Mouse (Mus musculus): ENCODE measurements around the gene Rxfp1. TPM values are rescaled to one million over a fixed set of nuclear protein-coding genes. Genes with fewer than 3 reads are reported as not detected.

Rxfp1 gene
- polyA plus RNA-seq, 1 experiment: not detected

DNA sequence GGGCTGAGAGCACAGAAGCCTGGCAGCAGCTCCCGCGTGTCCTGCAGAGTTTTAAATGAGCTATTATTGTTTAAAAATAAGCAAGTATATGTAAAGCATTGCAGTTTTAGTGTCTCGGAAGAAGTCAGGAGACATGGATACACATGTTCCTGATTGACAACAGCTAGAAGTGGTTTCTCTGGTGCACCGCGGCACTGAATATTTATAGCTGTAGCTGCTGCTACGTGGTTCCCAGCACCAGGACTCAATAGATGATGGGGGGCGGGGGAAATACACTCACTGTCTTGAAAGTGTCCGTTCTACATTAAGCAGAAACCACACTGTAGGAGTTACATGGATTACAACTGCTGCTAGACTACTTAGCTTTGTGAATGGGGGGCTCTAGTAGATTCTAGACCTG is 54.2 kb downstream of the Rxfp1 start:
- no peak for TF ChIP-seq GATA1 (IDR thresholded peaks at IDR 0.05; ENCODE audit: low read length)

DNA sequence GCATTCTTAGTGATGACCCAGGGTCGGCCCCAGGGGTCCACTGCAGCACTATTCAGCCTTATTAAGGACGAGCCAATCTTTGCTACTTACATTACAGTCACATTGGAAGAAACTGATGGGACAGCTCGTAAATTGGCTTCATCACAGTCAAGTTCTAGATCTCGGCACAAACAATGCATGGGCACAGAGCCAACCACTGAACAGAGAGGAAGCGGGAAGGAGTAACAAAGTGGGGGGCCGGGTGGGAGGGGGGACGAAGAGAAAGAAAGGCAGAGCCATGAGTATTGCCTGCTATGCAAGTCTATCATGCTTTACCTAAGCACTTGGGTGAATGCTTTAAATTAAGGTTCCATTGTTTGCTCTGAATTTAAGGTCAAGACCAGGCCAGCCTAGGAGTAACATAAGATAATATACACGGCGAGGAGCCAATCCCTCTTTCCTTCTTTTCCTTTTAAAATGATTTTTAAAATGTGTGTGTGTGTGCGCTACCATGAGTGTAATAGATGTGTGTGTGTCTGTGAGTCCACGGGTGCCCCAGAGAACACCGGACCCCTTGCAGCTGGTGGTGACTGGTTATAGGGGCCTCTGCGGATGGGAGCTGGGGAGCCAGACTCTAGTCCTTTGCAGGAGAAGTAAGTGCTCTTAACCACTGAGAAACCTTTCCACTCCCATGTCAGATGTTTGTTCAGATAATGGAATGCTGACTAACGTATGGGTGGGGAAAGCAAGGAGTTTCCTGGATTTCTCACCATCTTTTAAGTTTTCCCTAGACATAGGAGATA is 55.1 kb downstream of the Rxfp1 start:
- no peak for TF ChIP-seq GATA1 (IDR thresholded peaks at IDR 0.05; ENCODE audit: low read length)

- no peak for TF ChIP-seq GATA1 (IDR thresholded peaks at IDR 0.05; ENCODE audit: low read length)
Measured at GRCm38 (mm10) chr3:79676411-79676810, 61.3 kb downstream of the Rxfp1 start.

- no peak for TF ChIP-seq GATA1 (IDR thresholded peaks at IDR 0.05; ENCODE audit: low read length)
Measured at GRCm38 (mm10) chr3:79674641-79675040, 63.0 kb downstream of the Rxfp1 start.

DNA sequence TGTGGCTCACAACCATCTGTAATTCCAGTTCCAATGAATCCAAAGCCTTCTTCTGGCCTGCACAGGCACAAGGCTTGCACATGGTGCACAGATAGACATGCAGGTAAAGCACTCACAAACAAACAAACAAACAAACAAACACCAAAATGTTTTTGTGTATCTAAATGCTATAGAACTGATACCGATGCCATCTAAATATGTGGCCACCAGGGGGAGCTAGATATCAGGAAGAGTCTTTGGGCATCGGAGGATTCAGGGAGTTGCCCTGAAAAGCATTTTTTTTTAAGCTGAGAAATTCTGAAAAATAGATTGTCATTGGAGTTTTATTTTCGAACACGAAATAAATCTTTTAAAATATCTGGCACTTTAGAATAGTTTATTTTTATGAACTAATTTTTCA is 64.6 kb downstream of the Rxfp1 start:
- no peak for TF ChIP-seq GATA1 (IDR thresholded peaks at IDR 0.05; ENCODE audit: low read length)

DNA sequence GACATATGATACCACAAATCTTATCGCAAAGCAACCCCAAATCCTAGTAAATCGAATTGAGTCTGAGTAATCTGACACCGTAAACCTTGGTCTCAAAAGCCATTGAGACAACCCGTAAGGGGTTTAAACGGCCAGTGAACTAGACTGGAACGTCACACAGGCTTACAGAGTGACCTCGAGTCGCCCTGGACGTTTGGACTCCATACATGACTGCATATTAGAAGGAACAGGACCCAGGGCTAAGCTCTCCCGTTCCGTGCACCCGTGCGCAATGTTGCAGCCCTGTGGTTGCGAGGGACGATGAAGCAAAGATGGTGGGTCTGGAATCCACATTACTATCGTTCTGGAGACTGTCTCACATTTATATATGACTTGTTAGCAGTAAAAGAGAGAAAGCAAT is 65.5 kb downstream of the Rxfp1 start:
- TF ChIP-seq GATA1 (IDR thresholded peaks at IDR 0.05; ENCODE audit: low read length): no peak

GRCm38 (mm10) chr3:79670556-79670955 is 67.1 kb downstream of the Rxfp1 start:
- no peak for TF ChIP-seq GATA1 (IDR thresholded peaks at IDR 0.05; ENCODE audit: low read length)

- TF ChIP-seq GATA1 (IDR thresholded peaks at IDR 0.05; ENCODE audit: low read length): no peak
Measured at GRCm38 (mm10) chr3:79664787-79665408, 72.8 kb downstream of the Rxfp1 start.

GRCm38 (mm10) chr3:79656682-79657081 is 81.0 kb downstream of the Rxfp1 start:
- TF ChIP-seq GATA1 (IDR thresholded peaks at IDR 0.05; ENCODE audit: low read length): no peak

GRCm38 (mm10) chr3:79652129-79652528 is 85.6 kb downstream of the Rxfp1 start:
- no peak for TF ChIP-seq GATA1 (IDR thresholded peaks at IDR 0.05; ENCODE audit: low read length)

GRCm38 (mm10) chr3:79629416-79629730 is 108.3 kb downstream of the Rxfp1 start, which contains the start of gene Etfdh:
Gene Etfdh (minus strand): TSS chr3:79629500.
- TF ChIP-seq GATA1 (IDR thresholded peaks at IDR 0.05; ENCODE audit: low read length): no peak

GRCm38 (mm10) chr3:79628561-79629415 is 108.9 kb downstream of the Rxfp1 start, which contains the start of gene 4930579G24Rik:
Gene 4930579G24Rik (plus strand): TSS chr3:79629079.
- TF ChIP-seq GATA1 (IDR thresholded peaks at IDR 0.05; ENCODE audit: low read length): no peak

- TF ChIP-seq GATA1 (IDR thresholded peaks at IDR 0.05; ENCODE audit: low read length): no peak
Measured at GRCm38 (mm10) chr3:79628182-79628560, 109.5 kb downstream of the Rxfp1 start.

GRCm38 (mm10) chr3:79627484-79628181 is 110.0 kb downstream of the Rxfp1 start:
- TF ChIP-seq GATA1 (IDR thresholded peaks at IDR 0.05; ENCODE audit: low read length): no peak

DNA sequence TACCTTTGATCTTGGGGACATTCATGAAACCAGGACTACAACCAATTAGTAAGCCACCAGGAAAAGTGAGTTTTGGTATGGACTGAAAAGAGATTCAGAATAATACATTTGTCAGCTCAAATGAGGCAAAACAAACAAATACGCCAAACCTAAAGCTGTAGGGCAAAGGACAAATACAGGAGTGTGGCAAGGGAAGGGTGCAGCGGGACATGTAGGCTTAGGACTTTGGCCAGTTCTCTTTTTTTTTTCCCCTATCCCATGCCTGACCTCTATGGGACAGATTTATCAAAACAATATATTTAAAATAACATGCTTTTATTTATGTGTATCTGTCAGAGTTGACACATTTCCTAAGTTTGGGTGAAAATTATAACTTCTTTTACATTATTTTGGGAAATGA is 127.8 kb downstream of the Rxfp1 start:
- TF ChIP-seq GATA1 (IDR thresholded peaks at IDR 0.05; ENCODE audit: low read length): no peak

DNA sequence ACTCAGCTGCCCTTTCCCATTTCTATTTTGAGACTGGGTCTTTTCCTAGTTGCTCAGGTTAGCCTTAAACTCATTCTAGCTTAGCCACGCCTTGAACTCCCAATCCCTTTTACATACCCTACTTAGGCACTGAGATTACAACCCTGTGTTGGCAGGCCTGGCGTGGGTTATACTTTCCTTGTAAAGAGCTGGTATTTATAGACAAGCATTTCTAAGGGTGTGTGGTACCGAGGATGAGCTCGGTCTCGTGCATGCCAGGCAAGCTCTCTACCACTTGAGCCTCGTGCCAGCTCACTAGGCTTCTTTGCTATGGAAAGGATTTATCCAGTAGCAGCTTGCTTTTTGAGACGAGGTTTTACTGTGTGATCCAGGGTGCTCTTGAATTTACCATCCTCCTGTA is 142.2 kb downstream of the Rxfp1 start:
- TF ChIP-seq GATA1 (IDR thresholded peaks at IDR 0.05; ENCODE audit: low read length): no peak
